Mouse (Mus musculus): Measurements from ENCODE around the gene Chga. TPM values are rescaled to one million over a fixed set of nuclear protein-coding genes. Genes with fewer than 3 reads are reported as not detected.
A peak's percentile ranks its signal among the peaks of the same experiment; 100 is the strongest.

Gene Chga
- polyA plus RNA-seq, 1 experiment from 2014 or later: 0.54 TPM

- H3K4me1 ChIP-seq (ENCODE audit: insufficient read depth, low read depth, low read length): no peaks in the 10 kb centered on the region
- 62% methylated on average over 10 of the region's 10 CpGs for WGBS
- no peak for ATAC-seq
Measured at GRCm38 (mm10) chr12:102576659-102577398, 22.1 kb downstream of the Chga start.

GRCm38 (mm10) chr12:102579041-102579440 is 24.3 kb downstream of the Chga start:
- Histone ChIP-seq H3K27me3 (replicated peaks; ENCODE audit: insufficient read depth, low read length) (no peaks in the 10 kb centered on the region), H3K27ac (ENCODE audit: low read length) (no peak overlapping the region), H3K9ac (replicated peaks; ENCODE audit: low read depth) (no peak overlapping the region), H3K36me3 (ENCODE audit: insufficient read depth, low read length) (0 out of 2 replicates have a peak, but pooled peaks cover 5% of the 10 kb centered on the region), H3K4me3 (ENCODE audit: low read depth, low read length) (no peak overlapping the region), H3K4me1 (ENCODE audit: insufficient read depth, low read depth, low read length) (no peaks in the 10 kb centered on the region), H3K4me2 (replicated peaks; ENCODE audit: low read depth, low read length) (no peak overlapping the region), H3K9me3 (ENCODE audit: low read length) (no peaks in the 10 kb centered on the region)
- ATAC-seq (peak; percentile 63), DNase-seq (ENCODE audit: low spot score) (peak; percentile 62)
- 48% methylated on average over 6 of the region's 6 CpGs for WGBS
- TF ChIP-seq EP300 (IDR thresholded peaks at IDR 0.05): no peak
- peak; percentile 84 for TF ChIP-seq CTCF (IDR thresholded peaks at IDR 0.05)

More at GRCm38 (mm10) chr12:102576659-102577398, 22.1 kb downstream of the Chga start:
- Histone ChIP-seq H3K27ac (ENCODE audit: low read length) (no peak overlapping the region), H3K27me3 (replicated peaks; ENCODE audit: insufficient read depth, low read length) (no peaks in the 10 kb centered on the region), H3K4me3 (ENCODE audit: low read depth, low read length) (no peak overlapping the region), H3K9me3 (ENCODE audit: low read length) (no peaks in the 10 kb centered on the region), H3K36me3 (ENCODE audit: insufficient read depth, low read length) (0 out of 2 replicates have a peak, but pooled peaks cover 5% of the 10 kb centered on the region), H3K9ac (replicated peaks; ENCODE audit: low read depth) (no peak overlapping the region), H3K4me2 (replicated peaks; ENCODE audit: low read depth, low read length) (no peak overlapping the region)
- TF ChIP-seq EP300 (IDR thresholded peaks at IDR 0.05): no peak
- TF ChIP-seq CTCF (IDR thresholded peaks at IDR 0.05): no peak
- DNase-seq (ENCODE audit: low spot score): no peak

GRCm38 (mm10) chr12:102581579-102582196 is 26.9 kb downstream of the Chga start:
- TF ChIP-seq CTCF (IDR thresholded peaks at IDR 0.05): no peak
- no peak for TF ChIP-seq EP300 (IDR thresholded peaks at IDR 0.05)
- Histone ChIP-seq H3K4me3 (ENCODE audit: low read depth, low read length) (no peak overlapping the region), H3K9ac (replicated peaks; ENCODE audit: low read depth) (no peak overlapping the region), H3K9me3 (ENCODE audit: low read length) (no peaks in the 10 kb centered on the region), H3K27ac (ENCODE audit: low read length) (no peak overlapping the region), H3K27me3 (replicated peaks; ENCODE audit: insufficient read depth, low read length) (no peaks in the 10 kb centered on the region), H3K4me2 (replicated peaks; ENCODE audit: low read depth, low read length) (no peak overlapping the region), H3K36me3 (ENCODE audit: insufficient read depth, low read length) (0 out of 2 replicates have a peak, but pooled peaks cover 5% of the 10 kb centered on the region), H3K4me1 (ENCODE audit: insufficient read depth, low read depth, low read length) (no peaks in the 10 kb centered on the region)
- ATAC-seq (no peak), DNase-seq (ENCODE audit: low spot score) (no peak)
- WGBS: 72% methylated on average over 5 of the region's 5 CpGs

GRCm38 (mm10) chr12:102582441-102582840 is 27.7 kb downstream of the Chga start:
- no peak overlapping the region for H3K27ac ChIP-seq (ENCODE audit: low read length)
- no peaks in the 10 kb centered on the region for H3K9me3 ChIP-seq (ENCODE audit: low read length)
- no peak overlapping the region for H3K4me2 ChIP-seq (replicated peaks; ENCODE audit: low read depth, low read length)
- WGBS: 71% methylated on average over 11 of the region's 11 CpGs
- no peak overlapping the region for H3K4me3 ChIP-seq (ENCODE audit: low read depth, low read length)
- no peaks in the 10 kb centered on the region for H3K27me3 ChIP-seq (replicated peaks; ENCODE audit: insufficient read depth, low read length)
- DNase-seq (ENCODE audit: low spot score) (no peak), ATAC-seq (no peak)
- H3K36me3 ChIP-seq (ENCODE audit: insufficient read depth, low read length): 0 out of 2 replicates have a peak, but pooled peaks cover 4% of the 10 kb centered on the region
- no peak for TF ChIP-seq CTCF (IDR thresholded peaks at IDR 0.05)
- no peak for TF ChIP-seq EP300 (IDR thresholded peaks at IDR 0.05)
- no peak overlapping the region for H3K9ac ChIP-seq (replicated peaks; ENCODE audit: low read depth)
- H3K4me1 ChIP-seq (ENCODE audit: insufficient read depth, low read depth, low read length): no peaks in the 10 kb centered on the region

- ATAC-seq (peak; percentile 15; the same call in 1 of the 2 replicates), DNase-seq (ENCODE audit: low spot score) (no peak)
- no peaks in the 10 kb centered on the region for H3K27me3 ChIP-seq (replicated peaks; ENCODE audit: insufficient read depth, low read length)
- H3K4me2 ChIP-seq (replicated peaks; ENCODE audit: low read depth, low read length): no peak overlapping the region
- TF ChIP-seq CTCF (IDR thresholded peaks at IDR 0.05) (no peak), EP300 (IDR thresholded peaks at IDR 0.05) (no peak)
- no peaks in the 10 kb centered on the region for H3K36me3 ChIP-seq (ENCODE audit: insufficient read depth, low read length)
- no peak overlapping the region for H3K27ac ChIP-seq (ENCODE audit: low read length)
- H3K9me3 ChIP-seq (ENCODE audit: low read length): no peaks in the 10 kb centered on the region
- no peak overlapping the region for H3K9ac ChIP-seq (replicated peaks; ENCODE audit: low read depth)
- 63% methylated on average over 3 of the region's 3 CpGs for WGBS
- no peak overlapping the region for H3K4me3 ChIP-seq (ENCODE audit: low read depth, low read length)
- H3K4me1 ChIP-seq (ENCODE audit: insufficient read depth, low read depth, low read length): no peaks in the 10 kb centered on the region
Measured at GRCm38 (mm10) chr12:102585390-102585789, 30.6 kb downstream of the Chga start.

- H3K4me3 ChIP-seq (ENCODE audit: low read depth, low read length): no peak overlapping the region
- H3K4me1 ChIP-seq (ENCODE audit: insufficient read depth, low read depth, low read length): no peaks in the 10 kb centered on the region
- no peak overlapping the region for H3K27ac ChIP-seq (ENCODE audit: low read length)
- H3K36me3 ChIP-seq (ENCODE audit: insufficient read depth, low read length): no peaks in the 10 kb centered on the region
- 70% methylated on average over 9 of the region's 9 CpGs for WGBS
- H3K27me3 ChIP-seq (replicated peaks; ENCODE audit: insufficient read depth, low read length): no peaks in the 10 kb centered on the region
- ATAC-seq (no peak), DNase-seq (ENCODE audit: low spot score) (no peak)
- no peak for TF ChIP-seq CTCF (IDR thresholded peaks at IDR 0.05)
- TF ChIP-seq EP300 (IDR thresholded peaks at IDR 0.05): no peak
- no peak overlapping the region for H3K9ac ChIP-seq (replicated peaks; ENCODE audit: low read depth)
- H3K9me3 ChIP-seq (ENCODE audit: low read length): no peaks in the 10 kb centered on the region
- H3K4me2 ChIP-seq (replicated peaks; ENCODE audit: low read depth, low read length): no peak overlapping the region
Measured at GRCm38 (mm10) chr12:102586286-102586881, 31.6 kb downstream of the Chga start.

Measured in lung, postnatal 0 days (tissue).